Mouse (Mus musculus) CD4-positive naive resting alpha-beta T cell, adult 57 days (primary cell): ENCODE measurements around the gene Lyz2. TPM values are rescaled to one million over a fixed set of nuclear protein-coding genes. Genes with fewer than 3 reads are reported as not detected.

Experiments
- total RNA-seq: library from RNA; stranded (reverse); gene quantifications from one replicate; pipeline ENCODE4 v1.2.4, GENCODE M21; 2023

Gene Lyz2
- 89.0 TPM for total RNA-seq

DNA sequence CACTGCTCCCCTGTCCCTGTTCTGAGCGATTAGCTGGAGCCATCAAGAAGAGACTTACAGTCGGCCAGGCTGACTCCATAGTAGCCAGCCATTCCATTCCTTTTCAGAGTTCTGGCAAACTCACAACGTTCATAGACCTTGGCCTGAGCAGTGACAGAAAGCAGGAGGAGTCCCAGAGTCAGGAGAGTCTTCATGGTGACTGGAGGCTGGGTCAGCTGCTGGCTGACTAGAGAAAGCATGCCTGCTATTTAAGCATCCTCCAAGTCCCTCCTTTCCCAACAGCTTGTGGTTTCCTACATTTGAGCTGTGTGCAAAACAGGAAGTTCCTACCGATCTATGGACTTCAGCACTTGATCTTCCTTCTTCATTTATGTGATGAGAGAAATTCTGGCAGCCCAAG, at the start of gene Lyz2:
TSS of gene Lyz2 (minus strand) at position 273 of the 400 bp plus-strand sequence.

DNA sequence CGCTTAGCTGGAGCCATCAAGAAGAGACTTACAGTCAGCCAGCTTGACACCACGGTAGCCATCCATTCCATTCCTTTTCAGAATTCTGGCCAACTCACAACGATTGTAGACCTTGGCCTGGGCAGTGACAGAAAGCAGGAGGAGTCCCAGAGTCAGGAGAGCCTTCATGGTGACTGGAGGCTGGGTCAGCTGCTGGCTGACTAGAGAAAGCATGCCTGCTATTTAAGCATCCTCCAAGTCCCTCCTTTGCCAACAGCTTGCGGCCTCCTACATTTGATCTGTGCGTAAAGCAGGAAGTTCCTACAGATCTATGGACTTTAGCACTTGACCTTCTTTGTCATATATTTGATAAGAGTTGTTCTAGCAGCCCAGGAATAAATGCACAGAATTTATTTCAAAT, 10.6 kb upstream of the Lyz2 start, which contains the start of gene Lyz1:
TSS of gene Lyz1 (minus strand) at position 198 of the 400 bp plus-strand sequence.

DNA sequence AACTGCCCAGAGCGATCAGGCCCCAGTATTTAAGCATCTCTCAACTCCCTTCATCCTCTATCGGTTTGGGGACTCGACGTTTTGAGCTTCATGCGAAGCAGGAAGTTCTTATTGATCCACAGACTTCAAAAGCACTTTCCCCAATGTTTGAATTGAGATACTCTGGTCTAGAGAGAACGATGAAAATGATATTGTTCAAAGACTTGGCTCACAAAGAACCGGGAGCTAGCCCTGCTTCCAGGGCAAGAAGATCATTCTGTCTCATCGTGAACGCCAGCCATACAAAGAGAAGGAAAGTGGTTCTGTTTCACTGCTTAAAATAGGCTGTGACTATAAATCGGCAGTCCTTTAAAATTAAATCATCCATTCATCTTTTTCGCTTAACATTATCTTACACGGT, 43.5 kb downstream of the Lyz2 start, which contains the start of gene 9530003J23Rik:
TSS of gene 9530003J23Rik (minus strand) at position 101 of the 400 bp plus-strand sequence.

Other genes starting within 250 kb of the Lyz2 start
- not detected for gene Lrrc10, start 237.0 kb downstream of the Lyz2 start, total RNA-seq
- gene Cct2, start 218.5 kb downstream of the Lyz2 start, total RNA-seq: 243 TPM
- gene Frs2, start 133.8 kb downstream of the Lyz2 start, total RNA-seq: 33.2 TPM
- gene Yeats4, start 57.8 kb downstream of the Lyz2 start, total RNA-seq: 72.3 TPM
- gene 9530003J23Rik, start 43.6 kb downstream of the Lyz2 start, total RNA-seq: not detected
- gene Lyz1, start 10.5 kb upstream of the Lyz2 start, total RNA-seq: 10.0 TPM
- gene Cpsf6, start 97.7 kb upstream of the Lyz2 start, total RNA-seq: 114 TPM